Mouse (Mus musculus): ENCODE results near the gene Kif14. TPM values are rescaled to one million over a fixed set of nuclear protein-coding genes. Genes with fewer than 3 reads are reported as not detected.
"Not testable (repeated sequence)": the region's sequence is repeated elsewhere in the genome, so short reads cannot be mapped to it uniquely, and the experiment has no call there.

Kif14 gene
- total RNA-seq, 2 experiments from 2014 or later: 0.13 to 0.20 TPM

- peak in 1 of 2 experiments; percentile 55 for DNase-seq (ENCODE audit: low spot score in 2 of 2)
These were observed 4.3 kb downstream of the Kif14 start for GRCm38 (mm10) chr1:136470471-136470870.

GRCm38 (mm10) chr1:136491681-136492080 lies 25.5 kb downstream of the Kif14 start:
- DNase-seq (ENCODE audit: low spot score in 2 of 2): no peak

- DNase-seq (ENCODE audit: low spot score in 2 of 2): no peak
These were observed 26.1 kb downstream of the Kif14 start for GRCm38 (mm10) chr1:136492232-136492631.

- no peak for DNase-seq (ENCODE audit: low spot score in 2 of 2)
These were observed 33.2 kb downstream of the Kif14 start for GRCm38 (mm10) chr1:136499317-136499716.

- no peak for DNase-seq (ENCODE audit: low spot score in 2 of 2)
These were observed 36.8 kb downstream of the Kif14 start for GRCm38 (mm10) chr1:136502936-136503335.

- not testable (repeated sequence) for DNase-seq (ENCODE audit: low spot score in 2 of 2)
These were observed 40.1 kb downstream of the Kif14 start for GRCm38 (mm10) chr1:136506255-136506654.

GRCm38 (mm10) chr1:136512317-136512716 lies 46.2 kb downstream of the Kif14 start:
- no peak for DNase-seq (ENCODE audit: low spot score in 2 of 2)

GRCm38 (mm10) chr1:136513181-136513580 lies 47.0 kb downstream of the Kif14 start:
- no peak for DNase-seq (ENCODE audit: low spot score in 2 of 2)

GRCm38 (mm10) chr1:136518699-136519356 lies 52.7 kb downstream of the Kif14 start:
- no peak for DNase-seq (ENCODE audit: low spot score in 2 of 2)

GRCm38 (mm10) chr1:136521363-136521937 lies 55.3 kb downstream of the Kif14 start:
- peak; percentile 61 to 83 for DNase-seq (ENCODE audit: low spot score in 2 of 2)

GRCm38 (mm10) chr1:136524917-136525316 lies 58.8 kb downstream of the Kif14 start:
- DNase-seq (ENCODE audit: low spot score in 2 of 2): peak in 1 of 2 experiments; percentile 47

- DNase-seq (ENCODE audit: low spot score in 2 of 2): no peak
These were observed 59.7 kb downstream of the Kif14 start for GRCm38 (mm10) chr1:136525818-136526217.

GRCm38 (mm10) chr1:136527163-136527562 lies 61.0 kb downstream of the Kif14 start:
- DNase-seq (ENCODE audit: low spot score in 2 of 2): peak; percentile 16 to 41

- no peak for DNase-seq (ENCODE audit: low spot score in 2 of 2)
These were observed 66.4 kb downstream of the Kif14 start for GRCm38 (mm10) chr1:136532556-136532955.

- no peak for DNase-seq (ENCODE audit: low spot score in 2 of 2)
These were observed 70.8 kb downstream of the Kif14 start for GRCm38 (mm10) chr1:136536947-136537346.

- peak; percentile 58 to 87 for DNase-seq (ENCODE audit: low spot score in 2 of 2)
These were observed 72.1 kb downstream of the Kif14 start for GRCm38 (mm10) chr1:136538247-136538646.

GRCm38 (mm10) chr1:136540407-136540895 lies 74.3 kb downstream of the Kif14 start:
- no peak for DNase-seq (ENCODE audit: low spot score in 2 of 2)

GRCm38 (mm10) chr1:136541618-136542376 lies 75.7 kb downstream of the Kif14 start:
- DNase-seq (ENCODE audit: low spot score in 2 of 2): no peak

GRCm38 (mm10) chr1:136543920-136544319 lies 77.8 kb downstream of the Kif14 start:
- DNase-seq (ENCODE audit: low spot score in 2 of 2): no peak

GRCm38 (mm10) chr1:136547068-136547467 lies 80.9 kb downstream of the Kif14 start:
- no peak for DNase-seq (ENCODE audit: low spot score in 2 of 2)

GRCm38 (mm10) chr1:136550285-136550684 lies 84.1 kb downstream of the Kif14 start:
- DNase-seq (ENCODE audit: low spot score in 2 of 2): no peak
